In genomic region chr1:132376211-132377054, GRCm38 (mm10) we compare ENCODE assay signal across 9 mouse cellular contexts. TPM values are rescaled to one million over a fixed set of nuclear protein-coding genes. Genes with fewer than 3 reads are reported as not detected.
DNase-seq lines count a peak whose midpoint lies in the region; ATAC-seq and TF ChIP-seq lines count a peak whose summit lies in the region.
"Had no signal": no experiment of that assay in that cellular context is flagged by ENCODE, and none has a peak within 500 bp of the region (broad histone marks: within the 10 kb centered on the region; RNA-seq: fewer than 3 reads in every experiment).

No protein-coding gene starts in this region.

- no peaks in the 10 kb centered on the region for H3K9me3 ChIP-seq in intestine, postnatal 0 days (ENCODE audit: control insufficient read depth)

- 65% methylated on average over 8 of the region's 8 CpGs for WGBS in intestine, postnatal 0 days

- no peak overlapping the region for H3K4me3 ChIP-seq in cortical plate, adult 2 months (ENCODE audit: insufficient read depth, low read length)
- no peak overlapping the region for H3K4me3 ChIP-seq in intestine, postnatal 0 days (ENCODE audit: low read depth, low read length)

- TF ChIP-seq POLR2A in cortical plate, adult 2 months (IDR thresholded peaks at IDR 0.05; ENCODE audit: extremely low read depth, insufficient read depth, low read length) = no peak

- H3K36me3 ChIP-seq in intestine, postnatal 0 days (ENCODE audit: control insufficient read depth, insufficient read depth) = no peaks in the 10 kb centered on the region; the same call in 1 of the 2 replicates

- no peaks in the 10 kb centered on the region for H3K27me3 ChIP-seq in intestine, postnatal 0 days (replicated peaks; ENCODE audit: control insufficient read depth, insufficient read depth, low read length)

- no peak for ATAC-seq in intestine, postnatal 0 days

- H3K9ac ChIP-seq in intestine, postnatal 0 days (ENCODE audit: low read depth, low read length) = no peak overlapping the region; the same call in 1 of the 2 replicates

- peaks cover 19% of the 10 kb centered on the region for H3K4me1 ChIP-seq in cortical plate, adult 2 months (ENCODE audit: control insufficient read depth, insufficient read depth, low read length)
- H3K4me1 ChIP-seq in intestine, postnatal 0 days (replicated peaks; ENCODE audit: control insufficient read depth, insufficient read depth, low read length) = 0 out of 2 replicates have a peak, but pooled peaks cover 5% of the 10 kb centered on the region

- peak; percentile 96 for DNase-seq in heart, adult 11 months
- no peak for DNase-seq in heart, adult 8-10 months (ENCODE audit: low spot score)
- peak; percentile 30 for DNase-seq in 3134 (ENCODE audit: extremely low read depth, insufficient read length, low spot score)
- no peak for DNase-seq in adrenal gland, adult 2 months
- DNase-seq in layer of hippocampus, adult 8-10 months (ENCODE audit: low spot score in 2 of 2) = no peak
- DNase-seq in kidney, adult 18-20 months = no peak
- DNase-seq: left cerebral cortex, postnatal 4 days had no signal

- H3K27ac ChIP-seq in cortical plate, adult 2 months (ENCODE audit: insufficient read depth, low read length) = 0 out of 2 replicates have a peak overlapping the region, but pooled peaks have one; percentile 27
- peak overlapping the region; percentile 15; the same call in 1 of the 2 replicates for H3K27ac ChIP-seq in intestine, postnatal 0 days (ENCODE audit: low read depth, low read length)

- H3K4me2 ChIP-seq in intestine, postnatal 0 days (replicated peaks; ENCODE audit: low read depth) = no peak overlapping the region

- no peak for TF ChIP-seq CTCF in cortical plate, adult 2 months (IDR thresholded peaks at IDR 0.05; ENCODE audit: extremely low read depth, insufficient read depth, low read length)
- TF ChIP-seq CTCF in intestine, postnatal 0 days (IDR thresholded peaks at IDR 0.05; ENCODE audit: low read depth) = no peak

RNA-seq across cellular contexts. Expression of gene Tmcc2, which starts 14.6 kb away (rescaled TPM):
- total RNA-seq in heart, adult 8-10 months (2022) = 10 to 100 TPM; 27.5 to 31.3 (median 28.9) TPM
- 124 and 135 TPM in 2 replicates for polyA plus RNA-seq in cortical plate, adult 2 months (2012; rRNA removed)
- polyA plus RNA-seq in intestine, postnatal 0 days (2015; fragmentation: Nextera tagmentation; extraction: Ambion mirVana) = 2.2 and 2.3 TPM in 2 replicates
- total RNA-seq in adrenal gland, adult 2 months (2021) = 10 to 100 TPM in 1 of 2 experiments, 1 to 10 TPM in 1; 6.4 to 11.2 TPM
- 12.2 and 15.4 TPM in 2 replicates for polyA plus RNA-seq in adrenal gland, adult 2 months (2012; rRNA removed)
- total RNA-seq in layer of hippocampus, adult 8-10 months (2022) = 100 to 1,000 TPM; 201 to 235 (median 218) TPM

RNA-seq across cellular contexts. Expression of gene Dstyk, which starts 40.9 kb away (rescaled TPM):
- 10 to 100 TPM; 15.3 to 16.7 (median 16.0) TPM for total RNA-seq in heart, adult 8-10 months (2022)
- polyA plus RNA-seq in cortical plate, adult 2 months (2012; rRNA removed) = 24.0 TPM in 2 replicates
- 3.7 and 3.8 TPM in 2 replicates for polyA plus RNA-seq in intestine, postnatal 0 days (2015; fragmentation: Nextera tagmentation; extraction: Ambion mirVana)
- total RNA-seq in adrenal gland, adult 2 months (2021) = 10 to 100 TPM; 19.9 to 23.7 TPM
- polyA plus RNA-seq in adrenal gland, adult 2 months (2012; rRNA removed) = 11.7 and 15.5 TPM in 2 replicates
- total RNA-seq in layer of hippocampus, adult 8-10 months (2022) = 10 to 100 TPM; 41.2 to 53.1 (median 47.5) TPM

Comparison
In these comparisons a context has a peak if more than half of its experiments do, and no peak if none do; other contexts are left out.
1. DNase-seq: peak in heart, adult 11 months (single experiment) and 3134 (single experiment); none in heart, adult 8-10 months (single experiment), adrenal gland, adult 2 months (single experiment), layer of hippocampus, adult 8-10 months (0 of 2) and kidney, adult 18-20 months (single experiment).
2. RNA of gene Tmcc2, which starts 14.6 kb away (total RNA-seq): 201 to 235 TPM in layer of hippocampus, adult 8-10 months; 27.5 to 31.3 TPM in heart, adult 8-10 months and 6.4 to 11.2 TPM in adrenal gland, adult 2 months; every median in the first group is over 4 times any median in the second.